Mouse (Mus musculus) liver, postnatal 0 days (tissue): ENCODE data around the gene Actr8.

Experiments
- CTCF ChIP-seq: sonication (generic); IDR thresholded peaks from 2 replicates; pipeline ENCODE4 v1.5.1; 2016; ENCODE audit warnings: antibody characterized with exemption, low read depth
- EP300 ChIP-seq: IDR thresholded peaks from 2 replicates; pipeline ENCODE4 v1.6.1; 2016; ENCODE audit warnings: antibody characterized with exemption, low read depth, mild to moderate bottlenecking

DNA sequence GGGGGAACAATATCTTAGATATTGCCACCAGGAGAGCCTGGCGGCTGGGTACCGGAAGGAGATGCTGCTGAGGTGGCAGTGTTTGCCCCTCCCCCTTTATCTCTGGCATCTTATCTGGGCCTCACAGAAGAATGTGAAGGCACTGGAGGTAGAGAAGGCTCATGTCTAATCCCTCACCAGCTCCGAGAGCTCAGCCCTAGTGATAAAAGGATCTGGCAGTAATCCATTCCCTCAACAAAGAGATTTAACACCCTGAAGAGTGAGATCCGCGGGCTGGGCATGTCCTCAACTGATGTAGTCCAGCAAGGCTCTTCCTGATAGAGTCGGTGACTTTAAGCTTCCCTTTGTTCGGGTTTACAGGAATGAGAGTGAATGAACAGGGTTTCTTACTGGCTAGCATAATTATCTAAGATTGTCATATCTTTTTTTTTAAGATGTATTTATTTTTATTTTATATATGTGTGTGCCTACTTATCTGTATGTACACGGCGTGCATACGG is 37.8 kb upstream of the Actr8 start:
- no peak for TF ChIP-seq CTCF
- TF ChIP-seq EP300: no peak
